Mouse (Mus musculus): ENCODE data around the gene Slc7a6os. TPM values are rescaled to one million over a fixed set of nuclear protein-coding genes. Genes with fewer than 3 reads are reported as not detected.
A peak's percentile ranks its signal among the peaks of the same experiment; 100 is the strongest.

The Slc7a6os gene
- polyA plus RNA-seq (2015; fragmentation: Nextera tagmentation; extraction: Ambion mirVana) = 20.2 and 22.7 TPM in 2 replicates

GRCm38 (mm10) chr8:106210821-106211345, at the start of gene Slc7a6os, which contains the start of gene Prmt7:
Gene Slc7a6os, minus strand, starts transcription at chr8:106210935.
Gene Prmt7, plus strand, starts transcription at chr8:106210936.
- H3K4me3 ChIP-seq = peak within 1 kb of the TSS; percentile 96
- ATAC-seq (ENCODE audit: extremely low read depth, insufficient number of reproducible peaks, low FRiP score, low TSS enrichment) = peak; percentile 93
- peak within 1 kb of the TSS; percentile 96 for H3K9ac ChIP-seq
- peaks cover 16% of the 10 kb centered on the region for H3K4me1 ChIP-seq
- no peaks in the 10 kb centered on the region for H3K27me3 ChIP-seq (replicated peaks)
- no peaks in the 10 kb centered on the region for H3K9me3 ChIP-seq
- under 1% methylated on average over 52 of the region's 52 CpGs for WGBS
- peak within 1 kb of the TSS; percentile 91 for H3K4me2 ChIP-seq
- H3K27ac ChIP-seq (replicated peaks) = peak within 1 kb of the TSS; percentile 94
- peaks cover 63% of the 10 kb centered on the region for H3K36me3 ChIP-seq

- no peak overlapping the region for H3K9ac ChIP-seq
- no peak overlapping the region for H3K4me2 ChIP-seq
- peaks cover 33% of the 10 kb centered on the region for H3K4me1 ChIP-seq
- H3K36me3 ChIP-seq = peaks cover 24% of the 10 kb centered on the region
- no peak overlapping the region for H3K27ac ChIP-seq (replicated peaks)
- H3K9me3 ChIP-seq = no peaks in the 10 kb centered on the region
- H3K27me3 ChIP-seq (replicated peaks) = no peaks in the 10 kb centered on the region
- no peak for ATAC-seq (ENCODE audit: extremely low read depth, insufficient number of reproducible peaks, low FRiP score, low TSS enrichment)
- 86% methylated on average over 10 of the region's 10 CpGs for WGBS
- H3K4me3 ChIP-seq = no peak overlapping the region
Observed at GRCm38 (mm10) chr8:106259579-106260255, 49.0 kb upstream of the Slc7a6os start.

- no peak overlapping the region for H3K4me2 ChIP-seq
- H3K27me3 ChIP-seq (replicated peaks) = no peaks in the 10 kb centered on the region
- H3K27ac ChIP-seq (replicated peaks) = no peak overlapping the region
- no peak overlapping the region for H3K4me3 ChIP-seq
- no peak overlapping the region for H3K9ac ChIP-seq
- ATAC-seq (ENCODE audit: extremely low read depth, insufficient number of reproducible peaks, low FRiP score, low TSS enrichment) = no peak
- peaks cover 30% of the 10 kb centered on the region for H3K4me1 ChIP-seq
- peaks cover 35% of the 10 kb centered on the region for H3K36me3 ChIP-seq
- no peaks in the 10 kb centered on the region for H3K9me3 ChIP-seq
- WGBS = 37% methylated on average over 1 of the region's 1 CpGs
Observed at GRCm38 (mm10) chr8:106258169-106258568, 47.4 kb upstream of the Slc7a6os start.

- H3K27me3 ChIP-seq (replicated peaks) = no peaks in the 10 kb centered on the region
- no peak overlapping the region for H3K4me3 ChIP-seq
- no peak overlapping the region for H3K4me2 ChIP-seq
- WGBS = 58% methylated on average over 4 of the region's 4 CpGs
- H3K9ac ChIP-seq = no peak overlapping the region
- no peaks in the 10 kb centered on the region for H3K9me3 ChIP-seq
- peaks cover 12% of the 10 kb centered on the region for H3K4me1 ChIP-seq
- no peak for ATAC-seq (ENCODE audit: extremely low read depth, insufficient number of reproducible peaks, low FRiP score, low TSS enrichment)
- no peak overlapping the region for H3K27ac ChIP-seq (replicated peaks)
- peaks cover 90% of the 10 kb centered on the region for H3K36me3 ChIP-seq
Observed at GRCm38 (mm10) chr8:106250186-106250585, 39.5 kb upstream of the Slc7a6os start.

- no peaks in the 10 kb centered on the region for H3K9me3 ChIP-seq
- H3K9ac ChIP-seq = no peak overlapping the region
- H3K27me3 ChIP-seq (replicated peaks) = no peaks in the 10 kb centered on the region
- WGBS = 83% methylated on average over 5 of the region's 5 CpGs
- no peak for ATAC-seq (ENCODE audit: extremely low read depth, insufficient number of reproducible peaks, low FRiP score, low TSS enrichment)
- no peak overlapping the region for H3K27ac ChIP-seq (replicated peaks)
- no peak overlapping the region for H3K4me3 ChIP-seq
- H3K4me1 ChIP-seq = no peaks in the 10 kb centered on the region
- H3K36me3 ChIP-seq = peaks cover 94% of the 10 kb centered on the region
- H3K4me2 ChIP-seq = no peak overlapping the region
Observed at GRCm38 (mm10) chr8:106237106-106237505, 26.4 kb upstream of the Slc7a6os start.

- peaks cover 94% of the 10 kb centered on the region for H3K36me3 ChIP-seq
- H3K4me1 ChIP-seq = no peaks in the 10 kb centered on the region
- H3K4me2 ChIP-seq = no peak overlapping the region
- H3K9ac ChIP-seq = no peak overlapping the region
- ATAC-seq (ENCODE audit: extremely low read depth, insufficient number of reproducible peaks, low FRiP score, low TSS enrichment) = no peak
- H3K9me3 ChIP-seq = no peaks in the 10 kb centered on the region
- no peaks in the 10 kb centered on the region for H3K27me3 ChIP-seq (replicated peaks)
- no peak overlapping the region for H3K4me3 ChIP-seq
- 82% methylated on average over 17 of the region's 17 CpGs for WGBS
- no peak overlapping the region for H3K27ac ChIP-seq (replicated peaks)
Observed at GRCm38 (mm10) chr8:106234567-106235261, 24.0 kb upstream of the Slc7a6os start.

GRCm38 (mm10) chr8:106232751-106233150, 22.0 kb upstream of the Slc7a6os start:
- no peaks in the 10 kb centered on the region for H3K9me3 ChIP-seq
- no peak for ATAC-seq (ENCODE audit: extremely low read depth, insufficient number of reproducible peaks, low FRiP score, low TSS enrichment)
- H3K4me2 ChIP-seq = no peak overlapping the region
- peaks cover 94% of the 10 kb centered on the region for H3K36me3 ChIP-seq
- no peak overlapping the region for H3K27ac ChIP-seq (replicated peaks)
- no peak overlapping the region for H3K9ac ChIP-seq
- H3K27me3 ChIP-seq (replicated peaks) = no peaks in the 10 kb centered on the region
- no peaks in the 10 kb centered on the region for H3K4me1 ChIP-seq
- H3K4me3 ChIP-seq = no peak overlapping the region
- 71% methylated on average over 3 of the region's 3 CpGs for WGBS

- Histone ChIP-seq H3K4me3 (no peak overlapping the region), H3K27ac (replicated peaks) (no peak overlapping the region), H3K9me3 (no peaks in the 10 kb centered on the region), H3K4me1 (no peaks in the 10 kb centered on the region), H3K27me3 (replicated peaks) (no peaks in the 10 kb centered on the region), H3K4me2 (no peak overlapping the region), H3K9ac (no peak overlapping the region), H3K36me3 (peaks cover 91% of the 10 kb centered on the region)
- WGBS = 90% methylated on average over 7 of the region's 7 CpGs
- ATAC-seq (ENCODE audit: extremely low read depth, insufficient number of reproducible peaks, low FRiP score, low TSS enrichment) = no peak
Observed at GRCm38 (mm10) chr8:106231536-106231935, 20.8 kb upstream of the Slc7a6os start.

GRCm38 (mm10) chr8:106226589-106226988, 15.9 kb upstream of the Slc7a6os start:
- 40% methylated on average over 9 of the region's 9 CpGs for WGBS

GRCm38 (mm10) chr8:106219620-106220019, 8.9 kb upstream of the Slc7a6os start:
- Histone ChIP-seq H3K9ac (no peak overlapping the region), H3K4me2 (no peak overlapping the region), H3K27me3 (replicated peaks) (no peaks in the 10 kb centered on the region), H3K27ac (replicated peaks) (no peak overlapping the region), H3K9me3 (no peaks in the 10 kb centered on the region), H3K4me1 (no peaks in the 10 kb centered on the region), H3K36me3 (peaks cover 93% of the 10 kb centered on the region), H3K4me3 (no peak overlapping the region)
- ATAC-seq (ENCODE audit: extremely low read depth, insufficient number of reproducible peaks, low FRiP score, low TSS enrichment) = no peak
- 51% methylated on average over 3 of the region's 3 CpGs for WGBS

More at GRCm38 (mm10) chr8:106226589-106226988, 15.9 kb upstream of the Slc7a6os start:
- H3K27ac ChIP-seq (replicated peaks) = no peak overlapping the region
- no peak overlapping the region for H3K4me3 ChIP-seq
- no peak overlapping the region for H3K9ac ChIP-seq
- no peak for ATAC-seq (ENCODE audit: extremely low read depth, insufficient number of reproducible peaks, low FRiP score, low TSS enrichment)
- peaks cover 84% of the 10 kb centered on the region for H3K36me3 ChIP-seq
- no peak overlapping the region for H3K4me2 ChIP-seq
- H3K9me3 ChIP-seq = no peaks in the 10 kb centered on the region
- no peaks in the 10 kb centered on the region for H3K27me3 ChIP-seq (replicated peaks)
- no peaks in the 10 kb centered on the region for H3K4me1 ChIP-seq

GRCm38 (mm10) chr8:106213959-106214358, 3.2 kb upstream of the Slc7a6os start:
- Histone ChIP-seq H3K9me3 (no peaks in the 10 kb centered on the region), H3K4me1 (peaks cover 16% of the 10 kb centered on the region), H3K4me3 (no peak overlapping the region), H3K27ac (replicated peaks) (no peak overlapping the region), H3K4me2 (no peak overlapping the region), H3K27me3 (replicated peaks) (no peaks in the 10 kb centered on the region), H3K9ac (no peak overlapping the region), H3K36me3 (peaks cover 66% of the 10 kb centered on the region)
- 88% methylated on average over 3 of the region's 3 CpGs for WGBS
- ATAC-seq (ENCODE audit: extremely low read depth, insufficient number of reproducible peaks, low FRiP score, low TSS enrichment) = no peak

Measured in heart, embryonic 13.5 days (tissue).